Mouse (Mus musculus): ENCODE results near the gene Olfr410.

DNA sequence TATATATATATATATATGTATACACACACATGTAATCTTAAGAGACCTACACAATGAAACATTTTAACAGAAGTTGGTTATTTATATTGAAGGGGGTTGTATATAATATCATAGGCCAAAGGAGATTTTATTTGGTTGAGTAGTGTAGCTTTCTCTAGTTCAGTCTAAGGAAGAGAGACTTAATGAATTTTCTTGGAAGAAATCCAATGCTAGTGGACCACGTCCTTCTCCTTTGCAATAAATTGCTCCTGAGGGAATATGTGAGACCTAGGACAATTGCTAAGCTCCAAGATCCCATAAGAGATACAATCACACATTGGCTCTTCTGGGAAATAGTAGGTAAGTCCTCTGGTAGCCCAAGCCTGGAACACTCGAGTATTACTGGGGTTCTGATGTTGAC lies 54.4 kb downstream of the Olfr410 start, which contains the start of gene Olfr59:
- TF ChIP-seq GATA1 (IDR thresholded peaks at IDR 0.05; ENCODE audit: low read length) (no peak), TAL1 (IDR thresholded peaks at IDR 0.05; ENCODE audit: low read length) (no peak)
